Mouse (Mus musculus) intestine, postnatal 0 days (tissue): ENCODE results near the gene Nradd. TPM values are rescaled to one million over a fixed set of nuclear protein-coding genes. Genes with fewer than 3 reads are reported as not detected.

ENCODE experiments used
- ATAC-seq: fragments of 200-750 bp; cut with Nextera tagmentation; 2 replicates; pipeline ENCODE4 v1.8.0; 2017; ENCODE audit warnings: mild to moderate bottlenecking, moderate TSS enrichment, moderate library complexity
- H3K27ac ChIP-seq: fragments of 300-500 bp; sonication (generic); 2 replicates; pipeline ENCODE4 v1.5.1; 2014; ENCODE audit warnings: mild to moderate bottlenecking, low read depth, low read length, moderate library complexity
- H3K27me3 ChIP-seq: fragments of 300-500 bp; sonication (generic); replicated peaks from 2 replicates; pipeline ENCODE4 v1.6.1; 2014; ENCODE audit warnings: low read length, mixed read lengths; ENCODE audit not compliant: control insufficient read depth, insufficient read depth
- H3K36me3 ChIP-seq: fragments of 300-500 bp; sonication (generic); 2 replicates; pipeline ENCODE4 v1.6.1; 2014; ENCODE audit warnings: mild to moderate bottlenecking, moderate library complexity; ENCODE audit not compliant: control insufficient read depth, insufficient read depth
- H3K4me1 ChIP-seq: fragments of 300-500 bp; sonication (generic); replicated peaks from 2 replicates; pipeline ENCODE4 v1.6.1; 2014; ENCODE audit warnings: antibody characterized with exemption, low read length, mixed read lengths; ENCODE audit not compliant: control insufficient read depth, insufficient read depth
- H3K4me2 ChIP-seq: fragments of 300-500 bp; sonication (generic); replicated peaks from 2 replicates; pipeline ENCODE4 v1.6.1; 2014; ENCODE audit warnings: low read depth, mild to moderate bottlenecking, moderate library complexity
- H3K4me3 ChIP-seq: fragments of 300-500 bp; sonication (generic); 2 replicates; pipeline ENCODE4 v1.5.1; 2014; ENCODE audit warnings: low read depth, low read length
- H3K9ac ChIP-seq: fragments of 300-500 bp; sonication (generic); 2 replicates; pipeline ENCODE4 v1.6.1; 2014; ENCODE audit warnings: mild to moderate bottlenecking, low read depth, low read length
- H3K9me3 ChIP-seq: fragments of 300-500 bp; sonication (generic); 2 replicates; pipeline ENCODE4 v1.6.1; 2016; ENCODE audit warnings: mixed run types; ENCODE audit not compliant: control insufficient read depth
- CTCF ChIP-seq: sonication (generic); IDR thresholded peaks from 2 replicates; pipeline ENCODE4 v1.5.1; 2016; ENCODE audit warnings: low read depth, mild to moderate bottlenecking, control low read depth, antibody characterized with exemption, moderate library complexity
- WGBS: fragments of 180-500 bp; shearing (Covaris S2); extraction: QIAGEN DNeasy Blood & Tissue Kit; methylation state at CpG from one replicate; pipeline ENCODE4 v1.1.7; 2014; 5-methylcytosine and 5-hydroxymethylcytosine counted together
- polyA plus RNA-seq: library from polyadenylated mRNA; unstranded; fragments of >200 nt; fragmentation: Nextera tagmentation; extraction: Ambion mirVana; gene quantifications from 2 replicates; pipeline ENCODE4 v1.2.1, GENCODE M21; 2015

The Nradd gene
- polyA plus RNA-seq, 1 experiment from 2014 or later = 39.4 TPM

GRCm38 (mm10) chr9:110653655-110654461, 29.6 kb upstream of the Nradd start, which contains the start of gene Nbeal2:
Gene Nbeal2 (minus strand): TSS chr9:110654161.
- no peaks in the 10 kb centered on the region; the same call in 1 of the 2 replicates for H3K27me3 ChIP-seq
- peak within 1 kb of the TSS; percentile 98 for H3K4me2 ChIP-seq
- WGBS = under 1% methylated on average over 63 of the region's 75 CpGs
- peak within 1 kb of the TSS; percentile 62 for H3K9ac ChIP-seq
- H3K9me3 ChIP-seq = no peaks in the 10 kb centered on the region
- H3K4me3 ChIP-seq = peak within 1 kb of the TSS; percentile 69
- ATAC-seq = peak; percentile 82
- H3K36me3 ChIP-seq = no peaks in the 10 kb centered on the region
- H3K4me1 ChIP-seq = 0 out of 2 replicates have a peak, but pooled peaks cover 2% of the 10 kb centered on the region
- TF ChIP-seq CTCF = peak; percentile 47
- H3K27ac ChIP-seq = peak within 1 kb of the TSS; percentile 72

- H3K9me3 ChIP-seq = no peaks in the 10 kb centered on the region
- no peak for ATAC-seq
- 9% methylated on average over 14 of the region's 14 CpGs for WGBS
- TF ChIP-seq CTCF = no peak
- H3K4me3 ChIP-seq = peak overlapping the region; percentile 69
- H3K27ac ChIP-seq = 0 out of 2 replicates have a peak overlapping the region, but pooled peaks have one; percentile 72
- H3K27me3 ChIP-seq = no peaks in the 10 kb centered on the region; the same call in 1 of the 2 replicates
- no peaks in the 10 kb centered on the region for H3K36me3 ChIP-seq
- no peaks in the 10 kb centered on the region for H3K4me1 ChIP-seq
- peak overlapping the region; percentile 62 for H3K9ac ChIP-seq
- H3K4me2 ChIP-seq = peak overlapping the region; percentile 98
Measured at GRCm38 (mm10) chr9:110652963-110653654, 28.9 kb upstream of the Nradd start.

GRCm38 (mm10) chr9:110651931-110652722, 27.9 kb upstream of the Nradd start:
- ATAC-seq = no peak
- Histone ChIP-seq H3K36me3 (no peaks in the 10 kb centered on the region), H3K4me3 (peak overlapping the region; percentile 69), H3K4me1 (no peaks in the 10 kb centered on the region), H3K9ac (0 out of 2 replicates have a peak overlapping the region, but pooled peaks have one; percentile 11), H3K9me3 (no peaks in the 10 kb centered on the region), H3K4me2 (peak overlapping the region; percentile 98), H3K27ac (no peak overlapping the region), H3K27me3 (no peaks in the 10 kb centered on the region; the same call in 1 of the 2 replicates)
- TF ChIP-seq CTCF = peak; percentile 63
- WGBS = 14% methylated on average over 13 of the region's 13 CpGs

- H3K27ac ChIP-seq = no peak overlapping the region
- H3K4me1 ChIP-seq = no peaks in the 10 kb centered on the region
- no peak for TF ChIP-seq CTCF
- no peaks in the 10 kb centered on the region for H3K9me3 ChIP-seq
- no peak overlapping the region for H3K4me3 ChIP-seq
- H3K9ac ChIP-seq = no peak overlapping the region
- no peak for ATAC-seq
- H3K27me3 ChIP-seq = no peaks in the 10 kb centered on the region; the same call in 1 of the 2 replicates
- H3K36me3 ChIP-seq = no peaks in the 10 kb centered on the region
- no peak overlapping the region for H3K4me2 ChIP-seq
Measured at GRCm38 (mm10) chr9:110649775-110650174, 25.5 kb upstream of the Nradd start.

GRCm38 (mm10) chr9:110645219-110645618, 21.0 kb upstream of the Nradd start:
- Histone ChIP-seq H3K27ac (no peak overlapping the region), H3K4me1 (no peaks in the 10 kb centered on the region), H3K4me3 (no peak overlapping the region), H3K36me3 (peaks cover 5% of the 10 kb centered on the region; the same call in 1 of the 2 replicates), H3K27me3 (no peaks in the 10 kb centered on the region), H3K9ac (no peak overlapping the region), H3K9me3 (no peaks in the 10 kb centered on the region), H3K4me2 (no peak overlapping the region)
- no peak for TF ChIP-seq CTCF
- 76% methylated on average over 9 of the region's 9 CpGs for WGBS
- no peak for ATAC-seq

- no peak overlapping the region for H3K9ac ChIP-seq
- WGBS = 90% methylated on average over 10 of the region's 10 CpGs
- ATAC-seq = no peak
Measured at GRCm38 (mm10) chr9:110644295-110644694, 20.0 kb upstream of the Nradd start.

More at GRCm38 (mm10) chr9:110644295-110644694, 20.0 kb upstream of the Nradd start:
- Histone ChIP-seq H3K27ac (no peak overlapping the region), H3K36me3 (peaks cover 5% of the 10 kb centered on the region; the same call in 1 of the 2 replicates), H3K4me3 (no peak overlapping the region), H3K4me1 (no peaks in the 10 kb centered on the region), H3K4me2 (no peak overlapping the region), H3K9me3 (no peaks in the 10 kb centered on the region), H3K27me3 (no peaks in the 10 kb centered on the region)
- TF ChIP-seq CTCF = no peak
